12 mouse cellular contexts compared by ENCODE assay signal in the genomic region with DNA sequence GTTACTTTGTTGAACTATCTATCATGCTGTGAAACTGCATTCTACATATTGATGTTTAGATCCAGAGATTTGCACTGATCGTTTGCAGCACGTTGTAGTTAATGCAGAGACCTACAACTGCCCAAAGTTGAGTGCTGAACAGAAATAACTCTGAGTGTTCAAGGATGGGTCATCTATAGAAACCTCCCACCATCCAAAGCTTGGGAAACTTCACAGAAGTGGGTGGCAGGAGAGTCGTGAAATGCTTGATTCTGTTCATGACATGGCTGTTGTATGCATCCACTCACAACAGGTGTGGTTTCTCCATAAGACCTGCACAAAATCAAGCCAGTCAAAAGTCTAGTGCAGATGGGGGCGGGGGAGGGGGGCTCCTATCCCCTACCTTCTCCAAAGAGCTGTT.
"Had no signal": no experiment of that assay in that cellular context is flagged by ENCODE, and none has a peak within 500 bp of the region (broad histone marks: within the 10 kb centered on the region; RNA-seq: fewer than 3 reads in every experiment).

No protein-coding gene starts in this region.

- DNase-seq: retina, postnatal 1 day; right cerebral cortex, adult 18-20 months; right cerebral cortex, postnatal 14 days; right cerebral cortex, postnatal 25 days; right cerebral cortex, postnatal 4 days; spleen, adult 18-20 months; thymus, adult 18-20 months; thymus, adult 2 months; thymus, postnatal 14 days; thymus, postnatal 25 days; thymus, postnatal 36 days; thymus, postnatal 4 days had no signal
